22 mouse cellular contexts compared by ENCODE assay signal in genomic region chr9:100731839-100732238, GRCm38 (mm10).
"Had no signal": no experiment of that assay in that cellular context is flagged by ENCODE, and none has a peak within 500 bp of the region (broad histone marks: within the 10 kb centered on the region; RNA-seq: fewer than 3 reads in every experiment).

No protein-coding gene starts in this region.

- ATAC-seq: lung, postnatal 0 days; midbrain, embryonic 16.5 days had no signal

- H3K36me3 ChIP-seq: lung, embryonic 15.5 days; midbrain, embryonic 10.5 days; midbrain, embryonic 12.5 days; neural tube, embryonic 13.5 days; neural tube, embryonic 15.5 days; stomach, embryonic 15.5 days had no signal

- H3K9me3 ChIP-seq: lung, embryonic 15.5 days; midbrain, embryonic 10.5 days; midbrain, embryonic 12.5 days; neural tube, embryonic 13.5 days; neural tube, embryonic 15.5 days; stomach, embryonic 15.5 days had no signal

- H3K9ac ChIP-seq: liver, embryonic 14.5 days; lung, embryonic 15.5 days; midbrain, embryonic 12.5 days; neural tube, embryonic 13.5 days; neural tube, embryonic 15.5 days; stomach, embryonic 15.5 days had no signal

- H3K4me3 ChIP-seq: lung, embryonic 15.5 days; midbrain, embryonic 10.5 days; midbrain, embryonic 12.5 days; myocyte; neural tube, embryonic 13.5 days; neural tube, embryonic 15.5 days; stomach, embryonic 15.5 days had no signal

- H3K4me1 ChIP-seq: lung, embryonic 15.5 days; neural tube, embryonic 13.5 days; neural tube, embryonic 15.5 days had no signal

- DNase-seq: lung, adult 2 months; lung, postnatal 14 days; lung, postnatal 36 days; midbrain, embryonic 14.5 days; right cerebral cortex, postnatal 25 days; right cerebral cortex, postnatal 4 days; spleen, adult 18-20 months; thymus, adult 2 months; thymus, postnatal 25 days; thymus, postnatal 4 days had no signal

- H3K27me3 ChIP-seq: lung, embryonic 15.5 days; midbrain, embryonic 12.5 days; neural tube, embryonic 13.5 days; neural tube, embryonic 15.5 days; stomach, embryonic 15.5 days had no signal

- H3K27ac ChIP-seq: liver, embryonic 14.5 days; lung, embryonic 15.5 days; macrophage; midbrain, embryonic 10.5 days; midbrain, embryonic 12.5 days; neural tube, embryonic 13.5 days; neural tube, embryonic 15.5 days; stomach, embryonic 15.5 days; stomach, postnatal 0 days had no signal

- H3K4me2 ChIP-seq: lung, embryonic 15.5 days; midbrain, embryonic 12.5 days; neural tube, embryonic 13.5 days; neural tube, embryonic 15.5 days; stomach, embryonic 15.5 days had no signal
